Mouse (Mus musculus): Measurements from ENCODE around the gene Gm4744. TPM values are rescaled to one million over a fixed set of nuclear protein-coding genes. Genes with fewer than 3 reads are reported as not detected.
"Not testable (repeated sequence)": the region's sequence is repeated elsewhere in the genome, so short reads cannot be mapped to it uniquely, and the experiment has no call there.

The Gm4744 gene
- total RNA-seq (2021) = not detected

DNA sequence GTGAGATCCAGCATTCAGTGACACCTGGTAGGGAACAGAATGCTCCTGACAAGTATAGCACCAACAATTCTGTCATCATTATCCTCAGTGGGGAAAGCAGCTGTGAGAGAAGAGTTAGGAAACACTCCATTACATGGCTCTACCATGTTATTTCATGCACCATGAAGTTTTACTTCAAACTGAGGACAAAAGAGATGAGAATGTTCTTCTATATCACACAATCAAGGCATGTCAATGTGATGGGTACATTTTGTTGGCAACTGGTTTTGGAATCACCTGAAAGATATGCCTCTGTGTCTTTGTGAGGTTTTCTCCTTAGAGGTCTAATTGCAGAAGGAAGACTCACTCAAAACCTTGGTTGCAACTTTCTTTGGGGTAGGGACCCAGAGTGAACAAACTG, at the start of gene Gm4744:
Gm4744 (minus strand) TSS at position 101 of the 400 bp plus-strand sequence.
- DNase-seq = no peak

DNA sequence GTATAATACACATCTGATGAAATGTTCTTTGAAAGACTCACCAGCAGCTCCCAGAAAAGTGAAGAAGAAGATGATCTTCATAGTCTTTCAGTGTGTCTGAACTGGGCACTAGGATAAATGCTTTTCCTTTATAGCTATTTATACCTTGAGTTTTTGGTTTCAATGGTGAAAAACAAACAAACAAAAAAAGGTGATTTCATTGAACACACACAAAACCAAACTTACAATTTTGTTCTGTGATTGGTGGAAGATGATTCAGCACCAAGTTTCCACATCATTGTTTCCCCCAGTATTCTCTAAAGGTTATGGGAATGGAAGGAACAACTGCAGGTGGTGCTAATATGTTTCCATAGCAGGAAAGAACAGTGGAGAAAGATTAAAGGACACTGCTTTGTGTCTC, 47.7 kb upstream of the Gm4744 start, which contains the start of gene Gm2663:
Gm2663 (minus strand) TSS at position 101 of the 400 bp plus-strand sequence.
- DNase-seq = not testable (repeated sequence)

DNA sequence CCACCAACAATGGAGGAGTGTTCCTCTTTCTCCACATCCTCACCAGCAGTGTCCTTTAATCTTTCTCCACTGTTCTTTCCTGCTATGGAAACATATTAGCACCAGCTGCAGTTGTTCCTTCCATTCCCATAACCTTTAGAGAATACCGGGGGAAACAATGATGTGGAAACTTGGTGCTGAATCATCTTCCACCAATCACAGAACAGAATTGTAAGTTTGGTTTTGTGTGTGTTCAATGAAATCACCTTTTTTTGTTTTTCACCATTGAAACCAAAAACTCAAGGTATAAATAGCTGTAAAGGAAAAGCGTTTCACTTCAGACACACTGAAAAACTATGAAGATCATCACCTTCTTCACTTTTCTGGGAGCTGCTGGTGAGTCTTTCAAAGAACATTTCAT, 12.8 kb upstream of the Gm4744 start, which contains the start of gene 1810009J06Rik:
1810009J06Rik (plus strand) TSS at position 301 of the 400 bp plus-strand sequence.
- DNase-seq = not testable (repeated sequence)

DNA sequence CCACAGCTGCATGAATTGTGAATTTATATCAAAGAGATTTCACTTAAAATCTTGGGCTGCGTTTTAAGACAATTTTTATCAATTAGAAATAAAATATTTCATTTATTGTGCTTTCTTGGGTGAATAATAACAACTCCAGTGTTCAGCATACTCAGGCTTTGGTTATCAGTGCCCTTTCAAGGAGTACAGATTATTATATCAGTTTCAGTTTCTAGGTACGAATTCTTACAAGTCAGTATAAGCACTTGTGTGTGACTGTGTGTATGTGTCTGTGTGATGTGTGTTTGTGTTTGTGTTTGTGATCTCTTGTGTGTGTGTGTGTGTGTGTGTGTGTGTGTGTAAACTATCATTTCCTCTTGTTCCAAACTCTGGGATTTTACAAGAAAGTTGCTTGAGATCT, 2.0 kb upstream of the Gm4744 start:
- DNase-seq = no peak

DNA sequence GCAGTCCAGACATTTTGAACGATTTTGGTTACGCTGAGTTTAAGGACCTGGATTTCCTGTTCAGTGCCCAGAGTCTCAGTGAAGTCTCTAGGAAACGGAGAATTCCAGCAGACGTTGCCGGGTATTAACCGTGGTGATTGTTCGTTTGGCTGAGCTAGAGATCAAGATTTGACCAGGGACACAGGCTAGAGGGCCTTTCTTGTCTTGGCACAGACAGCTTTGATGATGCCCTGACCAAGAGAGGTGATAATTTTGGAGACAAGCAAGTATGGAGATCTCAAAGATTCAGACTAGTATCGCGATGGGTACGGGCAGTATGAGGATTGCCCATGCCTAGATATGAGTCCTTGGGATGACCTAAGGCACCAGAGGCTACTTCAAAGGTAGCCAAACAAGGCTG, 11.2 kb downstream of the Gm4744 start, which contains the start of gene 1700074P13Rik:
1700074P13Rik (minus strand) TSS at position 101 of the 400 bp plus-strand sequence.
- DNase-seq = no peak

DNA sequence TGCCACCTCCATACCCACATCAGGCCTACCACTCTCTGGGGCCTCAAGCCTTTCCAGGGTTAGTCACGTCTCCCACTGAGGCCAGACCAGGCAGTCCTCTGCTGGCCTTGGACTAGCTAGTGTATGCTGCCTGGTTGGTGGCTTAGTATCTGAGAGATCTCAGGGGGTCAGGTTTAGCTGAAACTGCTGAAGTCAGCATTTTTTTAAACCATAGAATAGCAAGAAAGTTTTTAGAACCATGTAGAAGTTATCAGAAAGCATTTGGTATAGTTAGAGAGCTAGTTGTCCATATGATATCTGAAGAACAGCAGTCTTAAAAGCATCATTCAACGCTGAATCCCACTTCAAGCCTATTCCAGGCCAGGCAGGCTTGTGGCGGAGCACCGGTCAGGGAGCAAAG, 31.7 kb downstream of the Gm4744 start:
- no peak for DNase-seq

DNA sequence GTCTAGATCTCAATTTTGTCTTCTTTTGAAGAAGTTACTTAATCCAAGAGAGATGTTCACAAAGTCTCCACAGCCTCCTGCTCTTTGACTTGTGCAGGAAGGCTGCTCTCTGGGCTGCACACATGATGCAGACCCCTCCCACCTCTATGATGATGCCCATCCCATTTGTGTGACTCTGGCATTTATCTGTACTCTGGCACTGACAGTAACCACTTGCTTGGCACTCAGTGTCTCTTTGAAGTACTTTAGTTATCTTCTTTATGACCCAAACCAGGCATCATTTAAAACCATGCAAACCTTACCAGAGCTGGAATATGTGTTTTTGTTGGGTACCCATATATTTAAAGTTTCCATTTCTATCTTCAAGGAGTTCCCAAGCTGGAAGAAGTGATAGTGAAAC, 51.4 kb downstream of the Gm4744 start, which contains the start of gene Prss58:
Prss58 (minus strand) TSS at position 101 of the 400 bp plus-strand sequence.
- DNase-seq = no peak

Other genes starting within 250 kb of the Gm4744 start
- not detected for gene Moxd2, start 64.4 kb downstream of the Gm4744 start, total RNA-seq (2021)
- not detected for gene Prss58, start 51.5 kb downstream of the Gm4744 start, total RNA-seq (2021)
- not detected for gene 1700074P13Rik, start 11.3 kb downstream of the Gm4744 start, total RNA-seq (2021)
- not detected for gene 1810009J06Rik, start 12.9 kb upstream of the Gm4744 start, total RNA-seq (2021)
- not detected for gene Gm2663, start 47.6 kb upstream of the Gm4744 start, total RNA-seq (2021)
- gene 2210010C04Rik, start 83.6 kb upstream of the Gm4744 start, total RNA-seq (2021) = not detected